Mouse (Mus musculus): Measurements from ENCODE around the gene Wfikkn1. TPM values are rescaled to one million over a fixed set of nuclear protein-coding genes. Genes with fewer than 3 reads are reported as not detected.

Wfikkn1 gene
- polyA plus RNA-seq, 1 experiment = 0.74 TPM

DNA sequence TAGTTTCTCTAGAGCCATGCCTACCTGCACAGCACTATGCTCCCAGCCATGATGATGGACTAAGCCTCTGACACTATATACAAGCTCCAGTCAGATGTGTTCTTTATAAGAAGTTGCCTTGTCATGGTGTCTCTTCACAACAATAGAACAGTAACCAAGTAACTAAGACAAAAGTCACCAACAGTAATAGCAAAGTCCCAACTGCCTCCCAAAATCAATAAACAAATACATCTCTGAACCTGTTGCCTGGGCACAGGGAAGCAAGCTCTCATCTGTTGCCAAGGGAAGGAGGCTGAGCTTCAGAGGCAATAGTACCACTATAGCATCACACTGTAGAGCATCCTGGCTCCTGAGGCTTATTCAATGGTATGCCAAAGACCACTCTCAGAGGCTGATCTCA is 6.1 kb upstream of the Wfikkn1 start:
- DNase-seq (ENCODE audit: low read depth in 1 of 2, low spot score in 2 of 2) = no peak
- H3K36me3 ChIP-seq (ENCODE audit: control insufficient read depth, insufficient read depth, low read length) = peaks cover 23% of the 10 kb centered on the region

GRCm38 (mm10) chr17:25885636-25886035 is 5.0 kb upstream of the Wfikkn1 start:
- DNase-seq (ENCODE audit: low read depth in 1 of 2, low spot score in 2 of 2) = no peak
- peaks cover 23% of the 10 kb centered on the region for H3K36me3 ChIP-seq (ENCODE audit: control insufficient read depth, insufficient read depth, low read length)
- TF ChIP-seq POLR2A (IDR thresholded peaks at IDR 0.05; ENCODE audit: low read depth, low read length) (no peak), CTCF (IDR thresholded peaks at IDR 0.05; ENCODE audit: extremely low read depth, insufficient read depth, insufficient read length, insufficient replicate concordance) (peak; percentile 26; the same call in 1 of the 2 replicates)
- no peaks in the 10 kb centered on the region for H3K27me3 ChIP-seq (ENCODE audit: control insufficient read depth, insufficient read depth, low read length)
- H3K4me3 ChIP-seq (ENCODE audit: extremely low read depth, insufficient read depth, insufficient read length) = no peak overlapping the region
- 61% methylated on average over 4 of the region's 4 CpGs for WGBS
- H3K27ac ChIP-seq (ENCODE audit: insufficient read depth, low read length) = no peak overlapping the region
- H3K4me1 ChIP-seq (ENCODE audit: control insufficient read depth, insufficient read depth, insufficient read length) = no peaks in the 10 kb centered on the region

More for the DNA sequence above, 6.1 kb upstream of the Wfikkn1 start:
- Histone ChIP-seq H3K4me3 (ENCODE audit: extremely low read depth, insufficient read depth, insufficient read length) (no peak overlapping the region), H3K27ac (ENCODE audit: insufficient read depth, low read length) (no peak overlapping the region), H3K27me3 (ENCODE audit: control insufficient read depth, insufficient read depth, low read length) (no peaks in the 10 kb centered on the region), H3K4me1 (ENCODE audit: control insufficient read depth, insufficient read depth, insufficient read length) (no peaks in the 10 kb centered on the region)
- TF ChIP-seq CTCF (IDR thresholded peaks at IDR 0.05; ENCODE audit: extremely low read depth, insufficient read depth, insufficient read length, insufficient replicate concordance) (no peak), POLR2A (IDR thresholded peaks at IDR 0.05; ENCODE audit: low read depth, low read length) (no peak)

- Histone ChIP-seq H3K27ac (ENCODE audit: insufficient read depth, low read length) (no peak overlapping the region), H3K4me1 (ENCODE audit: control insufficient read depth, insufficient read depth, insufficient read length) (no peaks in the 10 kb centered on the region), H3K4me3 (ENCODE audit: extremely low read depth, insufficient read depth, insufficient read length) (no peak overlapping the region), H3K27me3 (ENCODE audit: control insufficient read depth, insufficient read depth, low read length) (no peaks in the 10 kb centered on the region), H3K36me3 (ENCODE audit: control insufficient read depth, insufficient read depth, low read length) (peaks cover 19% of the 10 kb centered on the region)
- no peak for DNase-seq (ENCODE audit: low read depth in 1 of 2, low spot score in 2 of 2)
- TF ChIP-seq CTCF (IDR thresholded peaks at IDR 0.05; ENCODE audit: extremely low read depth, insufficient read depth, insufficient read length, insufficient replicate concordance) (no peak), POLR2A (IDR thresholded peaks at IDR 0.05; ENCODE audit: low read depth, low read length) (no peak)
- 92% methylated on average over 3 of the region's 3 CpGs for WGBS
Observed at GRCm38 (mm10) chr17:25883824-25884223, 3.2 kb upstream of the Wfikkn1 start.

GRCm38 (mm10) chr17:25883268-25883667 is 2.6 kb upstream of the Wfikkn1 start:
- H3K27ac ChIP-seq (ENCODE audit: insufficient read depth, low read length) = no peak overlapping the region
- H3K27me3 ChIP-seq (ENCODE audit: control insufficient read depth, insufficient read depth, low read length) = no peaks in the 10 kb centered on the region
- H3K36me3 ChIP-seq (ENCODE audit: control insufficient read depth, insufficient read depth, low read length) = peaks cover 20% of the 10 kb centered on the region
- 97% methylated on average over 8 of the region's 8 CpGs for WGBS
- no peaks in the 10 kb centered on the region for H3K4me1 ChIP-seq (ENCODE audit: control insufficient read depth, insufficient read depth, insufficient read length)
- no peak for TF ChIP-seq CTCF (IDR thresholded peaks at IDR 0.05; ENCODE audit: extremely low read depth, insufficient read depth, insufficient read length, insufficient replicate concordance)
- no peak for TF ChIP-seq POLR2A (IDR thresholded peaks at IDR 0.05; ENCODE audit: low read depth, low read length)
- DNase-seq (ENCODE audit: low read depth in 1 of 2, low spot score in 2 of 2) = no peak
- no peak overlapping the region for H3K4me3 ChIP-seq (ENCODE audit: extremely low read depth, insufficient read depth, insufficient read length)

- no peak for DNase-seq (ENCODE audit: low read depth in 1 of 2, low spot score in 2 of 2)
- Histone ChIP-seq H3K4me3 (ENCODE audit: extremely low read depth, insufficient read depth, insufficient read length) (no peak overlapping the region), H3K4me1 (ENCODE audit: control insufficient read depth, insufficient read depth, insufficient read length) (no peaks in the 10 kb centered on the region), H3K36me3 (ENCODE audit: control insufficient read depth, insufficient read depth, low read length) (peaks cover 21% of the 10 kb centered on the region), H3K27ac (ENCODE audit: insufficient read depth, low read length) (no peak overlapping the region), H3K27me3 (ENCODE audit: control insufficient read depth, insufficient read depth, low read length) (no peaks in the 10 kb centered on the region)
- TF ChIP-seq CTCF (IDR thresholded peaks at IDR 0.05; ENCODE audit: extremely low read depth, insufficient read depth, insufficient read length, insufficient replicate concordance) (no peak), POLR2A (IDR thresholded peaks at IDR 0.05; ENCODE audit: low read depth, low read length) (no peak)
- WGBS = 77% methylated on average over 5 of the region's 5 CpGs
Observed at GRCm38 (mm10) chr17:25882306-25882705, 1.6 kb upstream of the Wfikkn1 start.

DNA sequence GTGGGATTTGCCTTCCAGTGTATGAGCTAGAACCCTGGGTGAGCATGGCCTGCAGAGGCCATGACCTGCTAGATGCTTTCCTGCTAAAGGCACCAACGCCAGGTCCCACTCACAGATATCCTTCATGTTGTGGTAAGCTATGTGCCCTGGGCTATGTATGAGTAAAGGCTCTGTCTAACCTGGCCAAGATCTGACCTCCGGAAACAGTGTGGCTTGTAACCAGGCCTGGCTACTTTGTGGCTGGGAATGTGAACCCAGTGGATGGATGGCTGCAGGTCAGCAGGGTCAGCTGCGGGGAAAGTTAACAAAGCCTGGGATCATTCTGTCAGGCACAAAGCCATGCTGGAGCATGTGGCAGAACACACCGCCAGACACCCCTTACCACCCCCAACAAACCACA is 1.0 kb upstream of the Wfikkn1 start:
- 90% methylated on average over 4 of the region's 4 CpGs for WGBS
- Histone ChIP-seq H3K27me3 (ENCODE audit: control insufficient read depth, insufficient read depth, low read length) (no peaks in the 10 kb centered on the region), H3K4me3 (ENCODE audit: extremely low read depth, insufficient read depth, insufficient read length) (no peak overlapping the region), H3K4me1 (ENCODE audit: control insufficient read depth, insufficient read depth, insufficient read length) (no peaks in the 10 kb centered on the region; the same call in 1 of the 2 replicates), H3K27ac (ENCODE audit: insufficient read depth, low read length) (no peak overlapping the region), H3K36me3 (ENCODE audit: control insufficient read depth, insufficient read depth, low read length) (peaks cover 21% of the 10 kb centered on the region)
- TF ChIP-seq CTCF (IDR thresholded peaks at IDR 0.05; ENCODE audit: extremely low read depth, insufficient read depth, insufficient read length, insufficient replicate concordance) = no peak
- no peak for TF ChIP-seq POLR2A (IDR thresholded peaks at IDR 0.05; ENCODE audit: low read depth, low read length)
- DNase-seq (ENCODE audit: low read depth in 1 of 2, low spot score in 2 of 2) = no peak

- DNase-seq (ENCODE audit: low read depth in 1 of 2, low spot score in 2 of 2) = no peak
- Histone ChIP-seq H3K4me3 (ENCODE audit: extremely low read depth, insufficient read depth, insufficient read length) (no peak overlapping the region), H3K27ac (ENCODE audit: insufficient read depth, low read length) (no peak overlapping the region), H3K36me3 (ENCODE audit: control insufficient read depth, insufficient read depth, low read length) (peaks cover 21% of the 10 kb centered on the region), H3K4me1 (ENCODE audit: control insufficient read depth, insufficient read depth, insufficient read length) (no peaks in the 10 kb centered on the region; the same call in 1 of the 2 replicates), H3K27me3 (ENCODE audit: control insufficient read depth, insufficient read depth, low read length) (no peaks in the 10 kb centered on the region)
- 75% methylated on average over 5 of the region's 5 CpGs for WGBS
- TF ChIP-seq CTCF (IDR thresholded peaks at IDR 0.05; ENCODE audit: extremely low read depth, insufficient read depth, insufficient read length, insufficient replicate concordance) = no peak
- TF ChIP-seq POLR2A (IDR thresholded peaks at IDR 0.05; ENCODE audit: low read depth, low read length) = no peak
Observed at GRCm38 (mm10) chr17:25880913-25881641, 419 bp upstream of the Wfikkn1 start.

Data from spleen, adult 2 months (tissue).